Mouse (Mus musculus) lung, postnatal 0 days (tissue): ENCODE data around the gene Lrp6.
A peak's percentile ranks its signal among the peaks of the same experiment; 100 is the strongest.

Experiments
- CTCF ChIP-seq: IDR thresholded peaks from 2 replicates; pipeline ENCODE4 v1.5.1; 2016; ENCODE audit warnings: antibody characterized with exemption, mild to moderate bottlenecking
- EP300 ChIP-seq: IDR thresholded peaks from 2 replicates; pipeline ENCODE4 v1.6.1; 2016; ENCODE audit warnings: antibody characterized with exemption, mild to moderate bottlenecking, control low read depth

GRCm38 (mm10) chr6:134575288-134575741 is 8.6 kb upstream of the Lrp6 start:
- TF ChIP-seq EP300, result peak; percentile 64
- no peak for TF ChIP-seq CTCF
